Mouse (Mus musculus): ENCODE measurements around the gene Ugcg.

DNA sequence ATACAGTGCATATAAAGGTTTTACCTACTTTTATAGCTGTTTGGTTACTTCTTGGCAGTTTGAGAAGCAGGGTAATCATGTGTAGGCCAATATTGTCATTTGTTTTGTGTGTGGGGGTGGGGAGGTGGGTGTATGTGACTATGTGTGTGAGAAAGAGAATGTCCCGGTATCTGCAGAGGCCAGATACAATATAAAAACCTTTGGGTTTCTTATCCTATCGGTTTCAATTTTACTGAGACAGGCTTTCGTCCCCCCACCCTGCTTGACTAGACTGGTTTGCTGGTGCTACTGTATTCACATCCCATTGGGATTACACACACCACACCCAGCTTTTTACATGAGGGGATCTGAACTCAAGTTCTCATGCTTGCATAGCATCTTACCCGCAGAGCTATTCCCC is 17.5 kb downstream of the Ugcg start:
- TF ChIP-seq POLR2A (IDR thresholded peaks at IDR 0.05; ENCODE audit: control insufficient read depth, extremely low read depth, insufficient read depth, low read length, poor library complexity) (no peak), CTCF (IDR thresholded peaks at IDR 0.05; ENCODE audit: borderline replicate concordance, control insufficient read depth, extremely low read depth, insufficient read depth, low read length, poor library complexity) (no peak)

All from thymus, adult 2 months (tissue).